Mouse (Mus musculus) T-helper 17 cell (primary cell): ENCODE measurements around the gene Gm14443.
"Not testable (repeated sequence)": the region's sequence is repeated elsewhere in the genome, so short reads cannot be mapped to it uniquely, and the experiment has no call there.

ENCODE experiments used
- in situ Hi-C, 2 experiments: fragments of 300-600 bp; cut with MboI, MseI; formaldehyde crosslinking; loops; 1 replicate in 1 of 2; 2 replicates in 1 of 2; pipeline ENCODE4 v1.15.1; 2025; ENCODE audit warnings: high pct_unique_total_duplicates in 2 of 2

Gene Gm14443

GRCm38 (mm10) chr2:175175401-175176180 is at the start of gene Gm14443:
Gene Gm14443 (minus strand): TSS chr2:175175871.
- in situ Hi-C loops: loop anchor here (5.0 to 10.0 kb wide), 4 partner anchors 599 to 1449 kb away; no protein-coding TSS in a partner anchor

- in situ Hi-C loops: loop anchor here in 1 of 2 experiments (10.0 to 25.0 kb wide), 2 partner anchors 52 to 1531 kb away; no protein-coding TSS in a partner anchor
Observed at GRCm38 (mm10) chr2:175206732-175207131, 31.1 kb upstream of the Gm14443 start, which contains the start of gene Gm14391. Gene Gm14391 (minus strand): TSS chr2:175206917.

- in situ Hi-C loops: loop anchor here (5.0 to 10.0 kb wide), 4 partner anchors 596 to 1446 kb away; no protein-coding TSS in a partner anchor
Observed at GRCm38 (mm10) chr2:175179008-175179407, 3.3 kb upstream of the Gm14443 start.

GRCm38 (mm10) chr2:175176312-175176711 is 641 bp upstream of the Gm14443 start:
- in situ Hi-C loops: loop anchor here (5.0 to 10.0 kb wide), 4 partner anchors 598 to 1448 kb away; no protein-coding TSS in a partner anchor

DNA sequence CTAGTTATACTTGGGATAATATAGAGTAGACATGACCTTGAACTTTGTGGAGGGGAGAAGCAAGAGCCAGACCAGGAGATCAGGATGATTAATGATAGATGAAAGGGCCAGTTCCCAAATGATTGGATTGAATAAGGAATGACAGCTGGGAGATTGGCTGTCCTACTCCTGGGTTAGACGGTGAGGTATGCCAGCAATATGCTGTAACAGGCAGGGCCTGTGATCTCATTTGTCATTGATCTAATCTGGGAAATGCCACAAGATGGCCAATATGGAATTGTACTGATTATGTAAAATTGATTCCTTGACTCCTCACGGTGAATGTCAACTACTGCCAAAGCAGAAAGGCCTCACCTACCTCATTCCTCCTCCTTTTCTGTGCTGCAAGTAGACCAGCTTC is 1.6 kb downstream of the Gm14443 start:
- in situ Hi-C loops: loop anchor here (10.0 to 25.0 kb wide), 9 partner anchors 438 to 1451 kb away; partner anchors contain the start of genes Gm11007 (in 1 of the 2), Gm14434 (in 1 of the 2) and Gm6710 (in 1 of the 2)

DNA sequence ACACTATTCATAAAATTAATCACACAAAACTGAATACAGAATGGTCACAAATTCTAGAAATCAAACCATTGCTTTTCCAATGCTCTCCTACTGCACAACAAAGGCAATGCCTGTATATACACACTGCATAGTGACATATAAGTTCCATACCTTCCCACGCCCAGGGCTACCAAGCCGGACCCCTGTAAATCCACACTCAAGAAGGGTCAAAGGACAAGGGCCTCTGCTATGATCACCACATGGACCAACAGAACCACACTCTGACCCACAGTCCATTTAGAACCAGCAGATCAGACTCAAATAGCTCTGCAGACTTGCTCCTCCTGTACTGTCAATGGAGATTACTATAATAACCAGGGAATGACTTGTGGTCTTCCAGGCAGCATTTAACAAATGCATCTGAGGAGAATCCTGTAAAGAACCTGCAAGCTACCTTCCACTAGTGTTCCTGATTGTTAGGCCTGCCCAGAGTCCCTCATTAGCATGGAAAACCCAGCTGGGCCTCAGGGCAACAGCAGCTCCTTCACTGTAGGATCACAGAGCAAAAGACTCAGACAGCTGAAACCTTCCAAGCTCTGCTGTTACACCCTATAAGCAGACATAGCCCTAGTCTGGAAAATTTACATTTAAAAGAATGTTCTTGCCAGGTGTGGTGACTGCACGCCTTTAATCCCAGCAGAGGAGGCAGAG is 2.6 kb downstream of the Gm14443 start:
- in situ Hi-C loops: loop anchor here (10.0 to 25.0 kb wide), 9 partner anchors 439 to 1452 kb away; partner anchors contain the start of genes Gm11007 (in 1 of the 2), Gm14434 (in 1 of the 2) and Gm6710 (in 1 of the 2)

- in situ Hi-C loops: loop anchor here (10.0 to 25.0 kb wide), 9 partner anchors 440 to 1453 kb away; partner anchors contain the start of genes Gm11007 (in 1 of the 2), Gm14434 (in 1 of the 2) and Gm6710 (in 1 of the 2)
Observed at GRCm38 (mm10) chr2:175172123-175172522, 3.5 kb downstream of the Gm14443 start.

DNA sequence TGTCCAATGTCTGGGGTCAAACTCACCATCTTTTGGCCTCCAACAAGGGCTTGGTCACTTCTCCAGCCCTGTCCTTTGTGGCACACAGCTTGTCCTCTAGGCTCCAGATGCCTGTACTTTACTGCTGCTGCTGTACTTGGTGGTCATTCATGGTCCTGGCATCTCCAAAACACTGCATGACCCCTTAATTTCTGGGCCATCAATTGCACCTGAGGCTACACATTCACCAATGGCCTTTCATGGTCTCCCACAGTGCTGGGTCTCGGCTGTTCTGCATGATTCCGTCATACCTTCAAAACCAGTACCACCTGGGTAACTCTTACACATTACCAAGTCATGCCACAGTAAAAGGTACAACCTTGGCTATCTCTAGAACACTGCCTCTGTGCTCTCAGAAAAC is 8.8 kb downstream of the Gm14443 start:
- in situ Hi-C loops: loop anchor here (25.0 kb wide), 6 partner anchors 445 to 1320 kb away; partner anchors contain the start of genes Gm11007 (in 1 of the 2), Gm14434 (in 1 of the 2) and Gm6710 (in 1 of the 2)

GRCm38 (mm10) chr2:175165110-175165509 is 10.6 kb downstream of the Gm14443 start:
- in situ Hi-C loops: loop anchor here (25.0 kb wide), 6 partner anchors 447 to 1322 kb away; partner anchors contain the start of genes Gm11007 (in 1 of the 2), Gm14434 (in 1 of the 2) and Gm6710 (in 1 of the 2)

DNA sequence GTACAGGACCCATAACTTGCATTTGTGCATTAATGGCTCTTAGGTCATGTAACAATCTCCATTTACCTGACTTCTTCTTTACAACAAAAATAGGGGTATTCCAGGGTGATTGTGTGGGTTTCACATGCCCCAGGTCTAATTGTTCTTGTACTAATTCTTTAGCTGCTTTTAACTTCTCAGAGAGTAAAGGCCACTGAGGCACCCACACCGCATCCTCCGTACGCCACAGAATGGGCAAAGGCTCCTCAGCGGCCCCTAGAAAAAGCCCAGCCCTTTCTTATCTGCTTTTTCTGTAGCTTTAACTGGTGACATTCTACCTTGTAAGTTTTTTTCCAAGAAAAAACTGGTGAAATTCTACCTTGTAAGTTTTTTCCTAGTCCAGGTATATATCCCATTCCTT is 14.2 kb downstream of the Gm14443 start:
- in situ Hi-C loops: loop anchor here (25.0 kb wide), 6 partner anchors 451 to 1326 kb away; partner anchors contain the start of genes Gm11007 (in 1 of the 2), Gm14434 (in 1 of the 2) and Gm6710 (in 1 of the 2)

DNA sequence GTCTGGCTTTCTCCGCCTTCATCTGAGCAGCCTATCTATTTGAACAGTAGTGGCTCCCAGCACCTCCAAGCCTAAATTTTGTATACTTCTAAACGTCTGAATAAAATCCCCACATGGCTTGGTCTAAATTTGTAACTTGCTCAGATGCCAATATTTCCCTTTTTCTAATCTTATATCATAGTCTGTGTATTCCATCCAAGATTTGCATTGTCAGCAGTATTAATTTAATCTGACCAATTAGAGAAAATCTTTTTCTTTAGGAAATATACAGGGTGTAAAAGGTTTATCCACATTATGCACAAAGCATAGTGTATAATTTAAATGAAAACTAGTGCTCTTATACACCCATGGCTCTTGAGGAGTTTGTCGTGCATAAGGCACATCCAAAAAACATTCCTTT is 17.0 kb downstream of the Gm14443 start:
- in situ Hi-C loops: loop anchor here (10.0 to 25.0 kb wide), 7 partner anchors 46 to 1329 kb away; partner anchors contain the start of genes Gm11007 (in 1 of the 2), Gm14391 (in 1 of the 2), Gm14434 (in 1 of the 2) and Gm6710 (in 1 of the 2)

DNA sequence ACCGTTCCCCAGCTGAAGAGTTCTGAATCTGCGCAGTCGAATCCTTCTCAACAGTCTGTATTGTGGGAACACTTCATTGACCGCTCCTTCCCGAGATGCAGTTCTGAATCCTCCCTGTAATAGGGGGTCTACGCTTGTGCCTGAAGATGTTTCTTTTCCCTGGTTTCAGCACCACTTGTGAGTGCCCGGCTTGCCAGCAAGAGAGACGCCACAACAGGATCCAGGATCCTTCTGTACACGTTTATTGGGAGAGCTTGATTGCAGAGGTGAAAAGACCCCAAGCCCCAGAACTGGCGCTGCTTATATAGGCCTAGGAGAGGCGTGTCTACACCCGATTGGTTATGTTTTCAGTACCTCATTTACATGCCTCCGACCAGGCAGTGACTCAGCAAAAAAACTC is 19.0 kb downstream of the Gm14443 start:
- in situ Hi-C loops: loop anchor here (10.0 to 25.0 kb wide), 7 partner anchors 48 to 1331 kb away; partner anchors contain the start of genes Gm11007 (in 1 of the 2), Gm14391 (in 1 of the 2), Gm14434 (in 1 of the 2) and Gm6710 (in 1 of the 2)

DNA sequence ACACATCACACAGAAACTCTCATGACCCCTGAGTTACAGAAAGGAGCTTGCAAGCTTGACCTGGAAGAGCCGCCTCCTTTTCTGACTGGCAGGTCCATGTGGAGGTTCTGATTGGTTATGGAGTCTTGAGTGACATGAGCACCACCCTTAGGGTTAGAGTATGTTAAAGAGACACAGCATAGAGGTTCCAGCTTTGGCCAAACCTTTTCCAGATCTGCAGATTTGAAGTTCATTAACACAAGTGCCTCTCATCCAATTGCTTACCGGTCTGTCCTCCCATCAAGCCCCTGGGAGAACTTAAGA is 33.7 kb downstream of the Gm14443 start, which contains the start of gene Gm14399:
Gene Gm14399 (minus strand): TSS at position 20 of the 303 bp plus-strand sequence.
- in situ Hi-C loops: not testable (repeated sequence)

- in situ Hi-C loops: not testable (repeated sequence)
Observed at GRCm38 (mm10) chr2:175141118-175141992, 34.3 kb downstream of the Gm14443 start.

DNA sequence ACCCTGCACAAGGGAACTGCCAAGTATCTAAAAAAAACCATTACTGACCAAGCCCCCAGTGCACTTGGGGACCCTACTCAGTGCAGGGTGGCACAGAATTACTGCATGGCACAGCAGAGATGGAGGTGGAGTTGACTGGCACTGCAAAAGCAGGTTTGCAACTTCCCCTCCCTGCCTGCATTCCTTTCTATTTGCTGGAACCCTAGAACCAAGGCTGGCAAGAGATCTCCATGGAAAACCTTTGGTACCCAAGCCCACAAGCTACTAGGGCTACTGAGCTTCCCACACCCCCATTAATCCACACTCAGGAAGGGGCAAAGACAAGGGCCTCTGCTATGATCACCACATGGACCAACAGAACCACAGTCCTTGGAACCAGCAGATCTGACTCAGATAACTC is 35.0 kb downstream of the Gm14443 start:
- in situ Hi-C loops: not testable (repeated sequence)
